Mouse (Mus musculus): Measurements from ENCODE around the gene Cilp2.

The Cilp2 gene

GRCm38 (mm10) chr8:69874654-69875053 is 12.8 kb downstream of the Cilp2 start:
- DNase-seq (ENCODE audit: low spot score in 2 of 2) = no peak

- peak in 1 of 2 experiments; percentile 50 for DNase-seq (ENCODE audit: low spot score in 2 of 2)
Measured at GRCm38 (mm10) chr8:69874155-69874554, 13.3 kb downstream of the Cilp2 start.

- no peak for DNase-seq (ENCODE audit: low spot score in 2 of 2)
Measured at GRCm38 (mm10) chr8:69870907-69871306, 16.6 kb downstream of the Cilp2 start.

GRCm38 (mm10) chr8:69870003-69870765 is 17.3 kb downstream of the Cilp2 start:
- no peak for DNase-seq (ENCODE audit: low spot score in 2 of 2)

- DNase-seq (ENCODE audit: low spot score in 2 of 2) = no peak
Measured at GRCm38 (mm10) chr8:69867696-69868326, 19.7 kb downstream of the Cilp2 start.

- DNase-seq (ENCODE audit: low spot score in 2 of 2) = no peak
Measured at GRCm38 (mm10) chr8:69864180-69864579, 23.3 kb downstream of the Cilp2 start.

- no peak for DNase-seq (ENCODE audit: low spot score in 2 of 2)
Measured at GRCm38 (mm10) chr8:69863387-69864020, 24.0 kb downstream of the Cilp2 start.

- no peak for DNase-seq (ENCODE audit: low spot score in 2 of 2)
Measured at GRCm38 (mm10) chr8:69861251-69861650, 26.2 kb downstream of the Cilp2 start.

- no peak for DNase-seq (ENCODE audit: low spot score in 2 of 2)
Measured at GRCm38 (mm10) chr8:69860807-69861206, 26.7 kb downstream of the Cilp2 start.

GRCm38 (mm10) chr8:69853869-69854268 is 33.6 kb downstream of the Cilp2 start:
- DNase-seq (ENCODE audit: low spot score in 2 of 2) = no peak

- no peak for DNase-seq (ENCODE audit: low spot score in 2 of 2)
Measured at GRCm38 (mm10) chr8:69850926-69851506, 36.5 kb downstream of the Cilp2 start.

- no peak for DNase-seq (ENCODE audit: low spot score in 2 of 2)
Measured at GRCm38 (mm10) chr8:69849899-69850298, 37.6 kb downstream of the Cilp2 start.

GRCm38 (mm10) chr8:69848951-69849350 is 38.5 kb downstream of the Cilp2 start:
- no peak for DNase-seq (ENCODE audit: low spot score in 2 of 2)

GRCm38 (mm10) chr8:69847167-69848065 is 40.1 kb downstream of the Cilp2 start:
- no peak for DNase-seq (ENCODE audit: low spot score in 2 of 2)

- no peak for DNase-seq (ENCODE audit: low spot score in 2 of 2)
Measured at GRCm38 (mm10) chr8:69837057-69837682, 50.3 kb downstream of the Cilp2 start.

GRCm38 (mm10) chr8:69832298-69832853 is 55.1 kb downstream of the Cilp2 start, which contains the start of gene Pbx4:
Pbx4 (plus strand) TSS chr8:69832491.
- DNase-seq (ENCODE audit: low spot score in 2 of 2) = peak; percentile 70 to 78

Data from spleen, postnatal 14 days (tissue).